Mouse (Mus musculus): ENCODE results near the gene Psmf1. TPM values are rescaled to one million over a fixed set of nuclear protein-coding genes. Genes with fewer than 3 reads are reported as not detected.

Psmf1 gene
- polyA plus RNA-seq, 1 experiment from 2014 or later, result 45.0 TPM

GRCm38 (mm10) chr2:151756277-151757061 is 12.5 kb upstream of the Psmf1 start:
- no peak overlapping the region for H3K4me3 ChIP-seq
- no peak overlapping the region for H3K9ac ChIP-seq
- no peaks in the 10 kb centered on the region for H3K36me3 ChIP-seq
- 36% methylated on average over 9 of the region's 9 CpGs for WGBS
- no peak overlapping the region for H3K4me2 ChIP-seq (replicated peaks)
- H3K4me1 ChIP-seq, result peaks cover 5% of the 10 kb centered on the region; the same call in 1 of the 2 replicates
- no peak overlapping the region for H3K27ac ChIP-seq
- H3K9me3 ChIP-seq, result no peaks in the 10 kb centered on the region
- ATAC-seq (ENCODE audit: insufficient number of reproducible peaks, insufficient read depth, low FRiP score, low TSS enrichment), result no peak
- no peaks in the 10 kb centered on the region for H3K27me3 ChIP-seq

DNA sequence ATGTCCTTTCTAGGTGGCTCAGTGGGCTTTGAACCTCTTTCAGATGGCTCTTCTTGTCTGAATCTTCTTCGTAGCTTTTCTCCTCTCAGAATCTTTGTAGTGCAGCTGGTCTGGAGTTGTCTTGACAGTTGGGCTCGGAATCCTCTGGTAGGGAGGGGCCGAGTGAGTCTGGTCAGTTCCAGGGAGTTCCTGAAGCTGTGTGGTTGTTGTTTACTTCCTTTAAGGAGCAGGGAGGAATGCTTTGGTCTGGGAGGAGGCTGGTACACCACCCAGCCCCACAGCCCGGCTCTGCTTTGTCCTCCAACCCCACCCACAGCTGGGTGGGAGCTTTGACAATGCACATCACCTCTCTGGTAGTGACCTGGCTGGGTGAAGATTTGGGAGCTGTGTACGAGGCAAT is 7.3 kb upstream of the Psmf1 start:
- Histone ChIP-seq H3K4me2 (replicated peaks) (no peak overlapping the region), H3K36me3 (no peaks in the 10 kb centered on the region), H3K4me3 (no peak overlapping the region), H3K4me1 (no peaks in the 10 kb centered on the region), H3K27ac (no peak overlapping the region), H3K27me3 (no peaks in the 10 kb centered on the region), H3K9me3 (no peaks in the 10 kb centered on the region), H3K9ac (no peak overlapping the region)
- ATAC-seq (ENCODE audit: insufficient number of reproducible peaks, insufficient read depth, low FRiP score, low TSS enrichment), result no peak
- 75% methylated on average over 5 of the region's 5 CpGs for WGBS

DNA sequence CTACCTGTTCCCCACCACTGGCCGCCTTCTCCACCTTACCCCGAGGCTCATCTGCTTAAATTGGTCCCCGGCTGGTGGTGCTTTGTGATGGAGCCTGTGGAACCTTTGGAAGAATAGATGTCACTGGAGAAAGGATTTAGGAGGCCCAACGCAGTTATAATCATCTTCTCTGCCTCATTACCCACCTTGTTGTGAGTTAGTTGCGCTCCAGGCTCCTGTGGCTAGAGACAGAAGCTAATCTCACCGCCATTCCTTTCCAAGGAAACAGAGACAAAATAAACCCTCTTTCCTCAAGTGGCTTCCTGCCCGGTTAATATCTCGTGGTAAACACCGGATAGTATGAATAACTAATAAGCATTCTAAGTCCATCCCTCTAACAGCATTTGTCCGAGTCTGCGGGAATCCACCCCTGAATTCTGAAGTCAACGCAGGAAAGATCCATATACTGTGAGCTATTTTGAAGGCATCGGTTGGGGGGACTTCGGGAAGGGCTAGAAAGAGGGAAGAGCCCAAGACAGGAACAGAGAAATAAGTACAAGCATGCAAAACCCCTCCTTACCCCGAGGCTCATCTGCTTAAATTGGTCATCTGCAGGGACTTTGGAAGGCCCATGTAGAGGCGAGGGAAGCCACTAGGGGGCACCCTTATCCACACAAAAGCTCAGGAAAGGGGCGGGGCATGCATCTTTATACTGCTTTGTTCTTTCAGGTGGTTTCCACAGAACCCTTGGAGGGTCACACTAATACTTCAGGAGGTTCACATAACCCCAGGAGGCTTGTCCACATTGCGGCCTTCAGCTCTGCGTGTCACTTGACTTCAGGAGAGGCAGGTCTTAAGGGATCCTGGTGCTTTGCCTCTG is 4.1 kb upstream of the Psmf1 start:
- no peak overlapping the region for H3K27ac ChIP-seq
- no peaks in the 10 kb centered on the region for H3K9me3 ChIP-seq
- H3K27me3 ChIP-seq, result no peaks in the 10 kb centered on the region
- H3K4me3 ChIP-seq, result no peak overlapping the region
- H3K4me2 ChIP-seq (replicated peaks), result no peak overlapping the region
- H3K9ac ChIP-seq, result no peak overlapping the region
- no peaks in the 10 kb centered on the region for H3K36me3 ChIP-seq
- no peaks in the 10 kb centered on the region for H3K4me1 ChIP-seq
- 36% methylated on average over 19 of the region's 19 CpGs for WGBS
- ATAC-seq (ENCODE audit: insufficient number of reproducible peaks, insufficient read depth, low FRiP score, low TSS enrichment), result peak; percentile 35; the same call in 1 of the 2 replicates

DNA sequence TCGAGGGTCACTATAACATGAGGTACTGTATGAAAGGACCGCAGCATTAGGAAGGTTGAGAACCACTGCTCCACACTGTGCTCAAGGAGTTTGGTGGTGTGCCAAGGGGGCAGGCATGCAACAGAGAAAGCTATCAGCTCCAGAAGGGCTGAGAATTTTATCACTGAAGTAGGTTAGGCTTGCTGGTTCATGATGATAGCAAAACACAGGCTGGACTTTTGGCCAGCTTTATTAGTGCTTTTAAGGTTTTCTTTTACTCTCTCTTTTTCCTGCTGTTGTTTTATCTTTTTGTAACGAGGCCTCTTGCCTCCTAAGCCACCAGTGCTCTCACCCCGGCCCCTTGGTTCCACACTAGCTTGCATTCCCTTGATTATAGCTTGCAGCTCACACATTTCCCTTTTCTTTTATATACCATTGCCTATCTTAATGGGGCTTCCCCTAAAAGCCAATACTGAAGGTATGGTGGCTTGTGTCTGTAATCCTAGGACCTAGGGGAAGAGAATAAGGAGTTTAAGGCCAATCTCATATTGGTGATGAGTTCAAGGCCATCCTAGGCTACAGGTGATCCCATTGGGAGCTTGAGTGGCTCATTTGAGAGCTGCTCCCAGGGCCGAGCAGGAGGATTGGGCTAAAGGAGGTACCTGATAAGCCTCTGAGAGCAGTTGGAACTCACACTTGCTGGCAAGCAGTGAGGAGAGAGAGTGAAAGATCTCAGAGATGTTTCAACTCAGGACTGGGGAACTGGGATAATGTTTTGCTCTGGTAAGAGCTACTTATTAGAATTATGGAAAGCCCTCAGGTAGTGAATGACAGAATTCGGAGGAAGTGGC is 921 bp downstream of the Psmf1 start:
- H3K27ac ChIP-seq, result no peak overlapping the region
- H3K36me3 ChIP-seq, result no peaks in the 10 kb centered on the region
- no peak overlapping the region for H3K9ac ChIP-seq
- H3K4me3 ChIP-seq, result no peak overlapping the region
- peaks cover 11% of the 10 kb centered on the region for H3K4me1 ChIP-seq
- 63% methylated on average over 6 of the region's 6 CpGs for WGBS
- no peaks in the 10 kb centered on the region for H3K27me3 ChIP-seq
- H3K9me3 ChIP-seq, result no peaks in the 10 kb centered on the region
- ATAC-seq (ENCODE audit: insufficient number of reproducible peaks, insufficient read depth, low FRiP score, low TSS enrichment), result no peak
- no peak overlapping the region for H3K4me2 ChIP-seq (replicated peaks)

DNA sequence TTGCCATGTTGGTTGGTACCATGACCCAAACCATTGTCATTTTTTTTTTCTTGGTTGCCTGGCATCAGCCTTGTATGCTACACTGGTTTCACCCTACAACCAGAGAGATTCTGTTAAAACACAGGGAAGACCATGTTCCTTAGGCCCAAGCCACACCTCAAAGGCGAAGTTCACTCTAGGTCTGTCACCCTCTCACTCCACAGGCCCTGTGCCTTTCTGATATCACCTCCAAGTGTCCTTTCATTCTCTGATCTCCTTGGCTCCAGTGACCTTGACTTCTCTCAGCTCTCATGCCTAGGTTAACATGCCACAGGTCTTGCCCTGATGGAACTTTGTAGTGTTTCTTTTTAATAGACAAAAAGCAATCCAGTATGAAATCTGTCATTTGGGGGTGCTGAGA is 1.9 kb downstream of the Psmf1 start:
- no peaks in the 10 kb centered on the region for H3K27me3 ChIP-seq
- no peak overlapping the region for H3K27ac ChIP-seq
- no peak overlapping the region for H3K9ac ChIP-seq
- no peak overlapping the region for H3K4me3 ChIP-seq
- ATAC-seq (ENCODE audit: insufficient number of reproducible peaks, insufficient read depth, low FRiP score, low TSS enrichment), result no peak
- H3K9me3 ChIP-seq, result no peaks in the 10 kb centered on the region
- 93% methylated on average over 1 of the region's 1 CpGs for WGBS
- no peak overlapping the region for H3K4me2 ChIP-seq (replicated peaks)
- peaks cover 11% of the 10 kb centered on the region for H3K4me1 ChIP-seq
- H3K36me3 ChIP-seq, result no peaks in the 10 kb centered on the region

- H3K4me2 ChIP-seq (replicated peaks), result peak overlapping the region; percentile 84
- WGBS, result under 1% methylated on average over 61 of the region's 61 CpGs
- ATAC-seq (ENCODE audit: insufficient number of reproducible peaks, insufficient read depth, low FRiP score, low TSS enrichment), result peak; percentile 62
- H3K27ac ChIP-seq, result peak overlapping the region; percentile 50; the same call in 1 of the 2 replicates
- H3K9me3 ChIP-seq, result no peaks in the 10 kb centered on the region
- peaks cover 11% of the 10 kb centered on the region for H3K4me1 ChIP-seq
- H3K27me3 ChIP-seq, result no peaks in the 10 kb centered on the region
- peak overlapping the region; percentile 95 for H3K4me3 ChIP-seq
- no peaks in the 10 kb centered on the region for H3K36me3 ChIP-seq
- peak overlapping the region; percentile 84 for H3K9ac ChIP-seq
These were observed 3.1 kb downstream of the Psmf1 start for GRCm38 (mm10) chr2:151740741-151741526.

GRCm38 (mm10) chr2:151739505-151739904 is 4.5 kb downstream of the Psmf1 start:
- WGBS, result 85% methylated on average over 7 of the region's 7 CpGs
- no peak overlapping the region for H3K4me3 ChIP-seq

DNA sequence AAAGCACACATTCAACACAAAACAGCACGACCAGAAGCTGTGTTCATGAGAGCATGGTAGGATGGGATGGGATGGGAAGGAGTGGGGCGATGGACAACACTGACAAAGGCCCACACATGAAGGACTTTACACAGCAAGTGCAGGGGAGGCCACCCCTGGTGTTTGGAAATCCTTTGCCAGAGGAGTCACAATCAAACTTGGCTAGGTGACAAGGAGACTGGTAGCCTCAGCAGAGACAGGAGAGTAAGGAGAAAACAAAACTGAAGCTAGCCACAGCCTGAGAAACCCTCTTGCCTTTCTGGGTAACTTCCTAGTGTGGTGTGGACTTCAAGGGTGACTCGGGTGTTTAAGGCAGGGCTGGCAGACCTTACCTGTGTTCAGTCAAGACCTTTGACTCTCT is 4.9 kb downstream of the Psmf1 start:
- Histone ChIP-seq H3K4me3 (no peak overlapping the region), H3K9ac (no peak overlapping the region), H3K4me1 (peaks cover 11% of the 10 kb centered on the region), H3K9me3 (no peaks in the 10 kb centered on the region), H3K27ac (no peak overlapping the region), H3K36me3 (peaks cover 5% of the 10 kb centered on the region), H3K4me2 (replicated peaks) (no peak overlapping the region), H3K27me3 (no peaks in the 10 kb centered on the region)
- ATAC-seq (ENCODE audit: insufficient number of reproducible peaks, insufficient read depth, low FRiP score, low TSS enrichment), result no peak
- WGBS, result 82% methylated on average over 3 of the region's 3 CpGs

More at GRCm38 (mm10) chr2:151739505-151739904, 4.5 kb downstream of the Psmf1 start:
- Histone ChIP-seq H3K9me3 (no peaks in the 10 kb centered on the region), H3K9ac (no peak overlapping the region), H3K27me3 (no peaks in the 10 kb centered on the region), H3K36me3 (peaks cover 3% of the 10 kb centered on the region; the same call in 1 of the 2 replicates), H3K4me1 (peaks cover 11% of the 10 kb centered on the region), H3K4me2 (replicated peaks) (peak overlapping the region; percentile 84; the same call in 1 of the 2 replicates), H3K27ac (no peak overlapping the region)
- ATAC-seq (ENCODE audit: insufficient number of reproducible peaks, insufficient read depth, low FRiP score, low TSS enrichment), result no peak

GRCm38 (mm10) chr2:151738460-151738859 is 5.5 kb downstream of the Psmf1 start:
- ATAC-seq (ENCODE audit: insufficient number of reproducible peaks, insufficient read depth, low FRiP score, low TSS enrichment), result no peak
- Histone ChIP-seq H3K4me2 (replicated peaks) (no peak overlapping the region), H3K9me3 (no peaks in the 10 kb centered on the region), H3K4me3 (no peak overlapping the region), H3K27me3 (no peaks in the 10 kb centered on the region), H3K27ac (no peak overlapping the region), H3K36me3 (peaks cover 12% of the 10 kb centered on the region), H3K9ac (no peak overlapping the region), H3K4me1 (peaks cover 11% of the 10 kb centered on the region)
- 91% methylated on average over 4 of the region's 4 CpGs for WGBS

DNA sequence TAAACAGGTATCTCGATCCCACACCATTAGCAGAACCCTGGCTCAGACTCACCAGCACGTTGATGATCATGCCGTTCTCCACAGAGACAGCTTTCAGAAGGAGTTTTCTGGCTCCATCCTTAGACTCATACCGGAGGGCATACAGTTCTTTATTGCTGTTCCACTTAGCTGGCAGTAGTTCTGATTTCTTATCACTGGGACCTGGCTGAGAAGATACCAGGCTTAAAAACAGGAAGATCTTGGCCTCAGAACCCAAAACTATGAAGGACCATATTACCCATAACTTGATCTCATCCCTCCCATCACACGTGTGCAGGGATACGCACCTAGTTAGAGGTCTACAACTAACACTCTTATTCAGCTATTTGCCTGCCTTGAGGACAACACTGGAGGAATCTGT is 8.6 kb downstream of the Psmf1 start:
- 94% methylated on average over 6 of the region's 6 CpGs for WGBS
- no peak overlapping the region for H3K9ac ChIP-seq
- H3K4me1 ChIP-seq, result peaks cover 10% of the 10 kb centered on the region
- H3K27ac ChIP-seq, result no peak overlapping the region
- no peak overlapping the region for H3K4me3 ChIP-seq
- H3K36me3 ChIP-seq, result peaks cover 23% of the 10 kb centered on the region
- H3K9me3 ChIP-seq, result no peaks in the 10 kb centered on the region
- no peaks in the 10 kb centered on the region for H3K27me3 ChIP-seq
- ATAC-seq (ENCODE audit: insufficient number of reproducible peaks, insufficient read depth, low FRiP score, low TSS enrichment), result no peak
- H3K4me2 ChIP-seq (replicated peaks), result no peak overlapping the region
